Mouse (Mus musculus) mouse embryonic stem cell (cell line): Measurements from ENCODE around the gene Pmel.

Source experiments
- in situ Hi-C, 2 experiments: fragments of 300-500 bp; cut with MboI; formaldehyde crosslinking; loops; 1 replicate in 1 of 2; 3 replicates in 1 of 2; pipeline ENCODE4 v1.14.3; 2019 to 2020; ENCODE audit warnings: low sequenced_read_pairs in 2 of 2, low pct_unique_long_range_greater_than_20kb in 1 of 2, mixed read lengths in 1 of 2; ENCODE audit not compliant: unreplicated experiment in 1 of 2

The Pmel gene

GRCm38 (mm10) chr10:128703895-128704294 lies at the start of gene Pmel:
Gene Pmel, plus strand, starts transcription at chr10:128704195.
- in situ Hi-C loops: no loop called here

- in situ Hi-C loops: no loop called here
These were observed 48.7 kb upstream of the Pmel start for GRCm38 (mm10) chr10:128655254-128655653.

DNA sequence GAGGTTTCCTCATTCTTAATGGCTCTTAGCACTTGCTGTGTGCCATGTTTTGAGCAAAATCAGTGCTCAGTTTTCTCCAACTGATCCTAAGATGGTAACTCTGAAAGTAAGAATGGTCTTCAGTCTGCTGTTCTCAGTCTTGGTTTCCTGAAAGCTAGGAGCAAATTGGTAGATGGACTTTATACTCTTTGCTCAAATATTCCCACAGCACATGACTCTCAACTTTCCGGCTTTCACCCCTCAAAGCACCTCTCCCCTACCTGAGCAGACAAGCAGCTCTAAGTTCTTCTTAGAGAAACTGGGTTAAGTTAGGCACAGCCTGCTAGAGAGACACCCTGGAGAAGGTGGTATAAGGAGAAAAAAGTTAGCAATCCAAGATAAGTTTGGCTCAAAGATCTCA lies 47.3 kb upstream of the Pmel start:
- in situ Hi-C loops: no loop called here

DNA sequence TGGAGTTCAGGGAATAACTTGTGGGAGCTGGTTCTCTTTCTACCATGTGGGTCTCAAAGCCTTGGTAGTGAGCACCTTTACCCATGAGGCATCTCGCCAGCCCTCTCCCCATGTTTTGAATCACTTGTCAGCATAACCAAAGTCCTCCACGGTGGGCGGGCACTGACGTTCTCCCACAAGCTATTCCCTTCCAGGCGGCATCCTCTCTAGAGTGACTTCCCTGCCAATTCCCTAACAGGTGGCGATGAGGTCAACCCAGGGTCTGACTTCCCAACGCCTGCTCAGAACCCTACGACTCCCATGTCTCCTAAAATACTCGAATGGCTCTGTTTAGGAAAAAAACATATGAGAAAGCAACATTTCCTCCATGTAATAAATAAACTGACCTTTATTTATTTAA lies 46.2 kb upstream of the Pmel start:
- in situ Hi-C loops: no loop called here

GRCm38 (mm10) chr10:128659490-128659889 lies 44.5 kb upstream of the Pmel start:
- in situ Hi-C loops: no loop called here

GRCm38 (mm10) chr10:128662465-128662864 lies 41.5 kb upstream of the Pmel start:
- in situ Hi-C loops: no loop called here

- in situ Hi-C loops: no loop called here
These were observed 40.4 kb upstream of the Pmel start for GRCm38 (mm10) chr10:128663441-128664220.

GRCm38 (mm10) chr10:128664808-128665207 lies 39.2 kb upstream of the Pmel start:
- in situ Hi-C loops: no loop called here

DNA sequence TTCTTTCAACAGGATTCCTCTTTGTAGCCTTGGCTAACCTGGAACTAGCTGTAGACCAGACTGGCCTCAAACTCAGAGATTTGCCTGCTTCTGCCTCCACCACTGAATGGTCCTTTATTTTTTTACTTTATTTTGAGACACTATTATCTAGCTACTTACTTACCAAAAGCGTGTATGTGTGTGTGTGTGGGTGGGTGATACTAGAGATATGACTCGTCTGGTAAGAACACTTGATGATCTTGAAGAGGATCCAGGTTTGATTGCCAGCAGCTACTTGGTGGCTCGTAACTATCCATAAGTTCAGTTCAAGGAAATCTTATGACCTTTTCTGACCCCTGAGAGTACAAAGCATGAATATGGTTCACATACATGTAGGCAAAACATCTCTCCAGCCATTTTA lies 38.7 kb upstream of the Pmel start:
- in situ Hi-C loops: no loop called here

GRCm38 (mm10) chr10:128665806-128666205 lies 38.2 kb upstream of the Pmel start:
- in situ Hi-C loops: no loop called here

DNA sequence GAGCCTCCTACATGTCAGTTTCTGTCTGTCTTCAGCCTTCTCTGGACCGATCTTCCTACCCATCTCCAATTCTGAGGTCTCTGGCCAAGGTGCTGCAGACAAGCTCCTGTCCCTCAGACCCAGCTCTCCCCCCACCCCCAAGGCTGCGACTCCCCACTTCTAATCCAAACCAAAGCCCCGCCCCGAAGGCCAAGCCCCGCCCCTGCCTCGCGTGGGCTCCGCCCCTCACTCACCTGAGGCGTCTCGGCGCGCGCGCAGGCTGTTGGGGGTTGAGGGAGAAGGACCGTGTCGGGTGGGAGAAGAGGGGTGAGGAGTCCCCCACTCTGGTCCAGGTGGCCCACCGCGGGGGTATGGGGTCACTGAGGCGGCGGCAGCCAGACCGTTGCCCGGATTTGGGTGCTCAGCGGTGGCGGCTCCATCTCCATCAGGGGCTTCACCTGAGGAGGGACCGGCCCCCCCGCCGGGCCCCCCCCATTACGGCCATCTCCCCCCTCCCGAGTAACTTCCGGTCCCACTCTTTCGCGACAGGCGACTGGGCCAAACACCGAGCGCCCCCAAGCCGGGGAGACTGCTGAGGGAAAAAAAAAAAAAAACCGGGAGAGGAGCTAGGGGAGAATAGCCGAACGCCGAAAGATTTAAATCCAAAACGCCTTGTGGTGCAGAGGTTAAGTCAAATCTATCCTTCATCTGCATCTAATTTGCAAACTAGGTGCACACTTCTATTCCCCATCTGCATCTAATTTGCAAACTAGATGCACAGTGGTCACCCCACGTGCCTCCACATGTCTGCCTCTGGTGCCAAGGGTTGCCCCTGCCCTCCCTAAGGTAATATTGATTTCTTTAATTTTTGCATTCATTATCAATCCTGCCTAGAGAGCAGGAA lies 35.0 kb upstream of the Pmel start:
- in situ Hi-C loops: no loop called here

- in situ Hi-C loops: no loop called here
These were observed 32.8 kb upstream of the Pmel start for GRCm38 (mm10) chr10:128671148-128671547.

GRCm38 (mm10) chr10:128673763-128674468 lies 30.1 kb upstream of the Pmel start, which contains the start of gene Suox:
Gene Suox, minus strand, starts transcription at chr10:128674073.
- in situ Hi-C loops: no loop called here

GRCm38 (mm10) chr10:128674469-128675008 lies 29.5 kb upstream of the Pmel start:
- in situ Hi-C loops: no loop called here

DNA sequence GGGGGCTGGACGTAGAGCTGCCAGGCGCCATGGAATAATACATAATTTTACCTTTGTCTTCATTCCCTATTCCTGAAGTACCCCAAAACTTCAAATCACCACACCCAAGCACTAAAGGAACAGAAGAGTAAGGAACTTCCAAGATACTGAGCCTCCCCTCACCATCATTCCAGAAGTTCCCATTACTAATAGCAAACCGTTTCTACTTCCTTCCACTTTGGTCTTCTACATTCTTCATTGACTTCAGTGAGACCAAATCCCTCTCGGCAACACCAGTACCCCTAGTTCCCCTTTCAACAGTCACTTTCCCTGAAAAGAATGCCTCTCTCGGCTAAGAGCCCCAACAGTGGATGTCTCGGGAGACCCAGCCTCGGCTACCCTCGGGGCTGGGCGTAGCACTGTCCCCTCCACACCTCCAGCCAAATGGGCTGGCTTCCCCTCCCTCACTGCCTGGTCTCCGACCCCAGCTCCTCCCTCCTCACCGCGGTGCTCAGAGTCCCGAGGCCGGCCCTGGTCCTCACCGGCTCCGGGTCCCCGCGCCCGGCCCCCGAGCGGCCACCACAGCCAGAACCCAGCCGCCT lies 8.5 kb upstream of the Pmel start:
- in situ Hi-C loops: no loop called here

- in situ Hi-C loops: no loop called here
These were observed 7.8 kb upstream of the Pmel start, which contains the start of gene Rab5b for GRCm38 (mm10) chr10:128695992-128696807. Gene Rab5b, minus strand, starts transcription at chr10:128696264.

DNA sequence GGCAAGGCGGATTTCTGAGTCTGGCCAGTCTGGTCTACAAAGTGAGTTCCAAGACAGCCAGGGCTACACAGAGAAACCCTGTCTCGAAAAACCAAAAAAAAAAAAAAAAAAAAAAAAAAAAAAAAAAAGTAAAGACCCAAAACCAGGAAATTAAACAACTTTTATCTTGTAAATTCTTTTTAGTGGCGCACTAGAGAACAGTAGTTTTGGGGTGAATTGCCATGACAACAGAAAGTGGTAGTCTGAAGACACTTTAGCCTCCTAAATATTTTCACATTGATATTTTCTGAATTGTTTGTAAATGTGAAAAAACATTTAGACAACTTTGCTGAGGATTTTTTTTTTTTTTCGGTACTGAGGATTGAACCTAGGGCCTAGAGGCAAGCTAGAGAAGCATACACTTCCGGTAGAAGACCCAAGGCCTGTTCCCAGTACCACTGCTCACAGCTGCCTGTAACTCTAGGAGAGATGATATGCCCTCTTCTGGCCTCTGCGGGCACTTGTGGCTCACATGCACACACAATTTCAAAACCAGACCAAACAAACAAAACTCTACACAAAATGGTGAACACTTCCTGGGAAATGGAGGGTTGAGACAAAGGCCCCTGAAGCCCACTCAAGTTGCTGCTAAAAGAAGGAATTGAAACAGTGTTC lies 6.8 kb upstream of the Pmel start:
- in situ Hi-C loops: no loop called here
